Mouse (Mus musculus): ENCODE results near the gene Ajm1. TPM values are rescaled to one million over a fixed set of nuclear protein-coding genes. Genes with fewer than 3 reads are reported as not detected.
A peak's percentile ranks its signal among the peaks of the same experiment; 100 is the strongest.

Ajm1 gene
- total and polyA plus RNA-seq, 2 experiments from 2014 or later, result not detected

DNA sequence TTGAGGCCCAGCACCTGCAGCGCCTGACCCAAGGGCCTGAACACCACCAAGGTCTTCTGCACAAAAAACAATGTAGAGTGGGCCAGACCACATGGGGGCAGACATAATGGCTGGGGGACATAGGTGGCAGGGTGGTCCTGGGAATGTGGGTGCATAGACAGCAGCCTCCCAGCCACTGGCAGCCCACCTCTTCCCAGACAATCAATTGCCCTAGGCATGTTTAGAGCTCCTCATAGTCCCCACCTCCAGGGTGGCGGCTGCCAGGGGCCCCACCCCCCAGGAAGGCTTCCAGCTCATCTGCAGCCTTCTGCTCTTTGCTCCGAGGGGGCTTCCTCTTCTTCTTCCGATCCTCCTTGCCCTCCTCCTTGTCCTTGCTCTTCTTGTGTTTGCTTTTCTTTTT lies 2.0 kb upstream of the Ajm1 start:
- Histone ChIP-seq H3K4me1 (ENCODE audit: control insufficient read depth, insufficient read depth) (peaks cover 36% of the 10 kb centered on the region), H3K27me3 (ENCODE audit: control insufficient read depth, insufficient read depth, low read length) (peaks cover 28% of the 10 kb centered on the region), H3K27ac (ENCODE audit: low read depth) (no peak overlapping the region), H3K4me2 (ENCODE audit: low read depth, low read length) (no peak overlapping the region), H3K9ac (replicated peaks; ENCODE audit: low read depth, low read length) (no peak overlapping the region), H3K9me3 (replicated peaks; ENCODE audit: control insufficient read depth, low read length) (no peaks in the 10 kb centered on the region), H3K4me3 (ENCODE audit: low read depth, low read length) (no peak overlapping the region), H3K36me3 (replicated peaks; ENCODE audit: control insufficient read depth, insufficient read depth, low read length) (peaks cover 29% of the 10 kb centered on the region)
- DNase-seq (ENCODE audit: low spot score) (no peak), ATAC-seq (ENCODE audit: insufficient read depth, low read depth) (no peak)
- no peak for TF ChIP-seq EP300 (IDR thresholded peaks at IDR 0.05; ENCODE audit: low read depth)
- TF ChIP-seq CTCF (IDR thresholded peaks at IDR 0.05; ENCODE audit: low read depth), result no peak
- 59% methylated on average over 4 of the region's 4 CpGs for WGBS

DNA sequence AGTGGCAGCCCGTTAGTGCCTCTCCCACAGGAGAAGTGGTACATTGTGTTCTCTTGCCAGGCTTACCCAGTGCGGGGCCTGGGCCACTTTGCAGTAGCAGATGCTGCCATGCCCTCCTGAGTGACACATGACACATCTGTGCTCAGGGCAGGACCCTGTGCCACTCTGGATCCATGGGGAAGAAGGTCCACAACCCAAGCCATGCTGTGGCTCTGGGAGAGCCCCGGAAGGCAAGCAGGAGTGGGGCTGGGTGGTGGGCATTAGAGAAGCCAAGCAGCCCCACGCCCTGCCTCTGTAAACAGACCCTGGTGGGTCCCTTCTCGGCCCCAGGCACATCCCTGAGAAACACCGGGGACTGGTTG lies 1.5 kb upstream of the Ajm1 start:
- no peak overlapping the region for H3K4me3 ChIP-seq (ENCODE audit: low read depth, low read length)
- H3K27ac ChIP-seq (ENCODE audit: low read depth), result no peak overlapping the region
- H3K9me3 ChIP-seq (replicated peaks; ENCODE audit: control insufficient read depth, low read length), result no peaks in the 10 kb centered on the region
- H3K9ac ChIP-seq (replicated peaks; ENCODE audit: low read depth, low read length), result no peak overlapping the region
- peaks cover 36% of the 10 kb centered on the region for H3K4me1 ChIP-seq (ENCODE audit: control insufficient read depth, insufficient read depth)
- ATAC-seq (ENCODE audit: insufficient read depth, low read depth) (no peak), DNase-seq (ENCODE audit: low spot score) (no peak)
- 82% methylated on average over 6 of the region's 6 CpGs for WGBS
- no peak for TF ChIP-seq EP300 (IDR thresholded peaks at IDR 0.05; ENCODE audit: low read depth)
- H3K4me2 ChIP-seq (ENCODE audit: low read depth, low read length), result no peak overlapping the region
- peaks cover 33% of the 10 kb centered on the region for H3K27me3 ChIP-seq (ENCODE audit: control insufficient read depth, insufficient read depth, low read length)
- H3K36me3 ChIP-seq (replicated peaks; ENCODE audit: control insufficient read depth, insufficient read depth, low read length), result peaks cover 29% of the 10 kb centered on the region

DNA sequence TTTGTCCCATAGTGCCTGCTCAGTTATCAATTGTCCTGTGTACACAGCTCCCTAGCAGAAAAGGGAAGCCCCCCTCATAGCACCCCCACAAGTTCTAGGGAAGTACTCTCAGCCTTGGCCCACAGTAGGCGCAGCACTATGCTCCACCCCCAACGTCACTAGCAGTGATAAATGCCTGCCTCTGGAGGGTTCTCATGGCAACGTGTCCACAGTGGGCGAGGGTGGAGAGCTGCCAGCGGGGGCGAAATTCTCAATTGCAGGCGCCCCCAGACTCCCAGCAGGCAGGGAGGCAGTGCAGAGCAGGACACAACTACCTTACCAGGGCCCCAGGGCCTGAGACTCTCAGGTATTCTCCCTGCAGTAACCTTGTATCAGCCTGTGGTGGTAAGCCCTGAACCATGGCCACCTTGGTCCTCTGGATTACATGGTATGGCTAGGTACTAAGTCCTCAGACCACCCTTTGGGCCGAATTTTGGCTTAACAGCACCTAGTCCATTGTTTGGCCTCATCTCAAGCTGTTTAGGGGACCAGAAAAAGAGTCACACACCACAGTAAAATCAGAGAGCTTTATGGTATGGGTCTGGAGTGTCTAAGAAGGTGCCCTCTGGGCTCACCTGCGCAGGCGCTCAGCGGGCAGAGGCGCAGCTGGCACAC lies 1.0 kb upstream of the Ajm1 start:
- Histone ChIP-seq H3K27me3 (ENCODE audit: control insufficient read depth, insufficient read depth, low read length) (peaks cover 38% of the 10 kb centered on the region), H3K27ac (ENCODE audit: low read depth) (no peak overlapping the region), H3K4me2 (ENCODE audit: low read depth, low read length) (no peak overlapping the region), H3K9me3 (replicated peaks; ENCODE audit: control insufficient read depth, low read length) (no peaks in the 10 kb centered on the region), H3K4me1 (ENCODE audit: control insufficient read depth, insufficient read depth) (peaks cover 37% of the 10 kb centered on the region), H3K36me3 (replicated peaks; ENCODE audit: control insufficient read depth, insufficient read depth, low read length) (peaks cover 29% of the 10 kb centered on the region), H3K9ac (replicated peaks; ENCODE audit: low read depth, low read length) (no peak overlapping the region), H3K4me3 (ENCODE audit: low read depth, low read length) (no peak overlapping the region)
- 45% methylated on average over 12 of the region's 12 CpGs for WGBS
- DNase-seq (ENCODE audit: low spot score), result no peak
- peak; percentile 6; the same call in 1 of the 2 replicates for ATAC-seq (ENCODE audit: insufficient read depth, low read depth)
- TF ChIP-seq CTCF (IDR thresholded peaks at IDR 0.05; ENCODE audit: low read depth) (no peak), EP300 (IDR thresholded peaks at IDR 0.05; ENCODE audit: low read depth) (no peak)

GRCm38 (mm10) chr2:25581901-25582301 lies 344 bp upstream of the Ajm1 start:
- ATAC-seq (ENCODE audit: insufficient read depth, low read depth) (0 out of 2 replicates have a peak, but pooled peaks have one; percentile 0), DNase-seq (ENCODE audit: low spot score) (no peak)
- H3K4me3 ChIP-seq (ENCODE audit: low read depth, low read length), result no peak overlapping the region
- H3K9me3 ChIP-seq (replicated peaks; ENCODE audit: control insufficient read depth, low read length), result no peaks in the 10 kb centered on the region
- peaks cover 29% of the 10 kb centered on the region for H3K36me3 ChIP-seq (replicated peaks; ENCODE audit: control insufficient read depth, insufficient read depth, low read length)
- peaks cover 45% of the 10 kb centered on the region for H3K27me3 ChIP-seq (ENCODE audit: control insufficient read depth, insufficient read depth, low read length)
- peak overlapping the region; percentile 66 for H3K4me2 ChIP-seq (ENCODE audit: low read depth, low read length)
- H3K4me1 ChIP-seq (ENCODE audit: control insufficient read depth, insufficient read depth), result peaks cover 35% of the 10 kb centered on the region
- 20% methylated on average over 6 of the region's 6 CpGs for WGBS
- no peak overlapping the region for H3K27ac ChIP-seq (ENCODE audit: low read depth)
- TF ChIP-seq EP300 (IDR thresholded peaks at IDR 0.05; ENCODE audit: low read depth), result no peak
- no peak for TF ChIP-seq CTCF (IDR thresholded peaks at IDR 0.05; ENCODE audit: low read depth)
- H3K9ac ChIP-seq (replicated peaks; ENCODE audit: low read depth, low read length), result no peak overlapping the region

DNA sequence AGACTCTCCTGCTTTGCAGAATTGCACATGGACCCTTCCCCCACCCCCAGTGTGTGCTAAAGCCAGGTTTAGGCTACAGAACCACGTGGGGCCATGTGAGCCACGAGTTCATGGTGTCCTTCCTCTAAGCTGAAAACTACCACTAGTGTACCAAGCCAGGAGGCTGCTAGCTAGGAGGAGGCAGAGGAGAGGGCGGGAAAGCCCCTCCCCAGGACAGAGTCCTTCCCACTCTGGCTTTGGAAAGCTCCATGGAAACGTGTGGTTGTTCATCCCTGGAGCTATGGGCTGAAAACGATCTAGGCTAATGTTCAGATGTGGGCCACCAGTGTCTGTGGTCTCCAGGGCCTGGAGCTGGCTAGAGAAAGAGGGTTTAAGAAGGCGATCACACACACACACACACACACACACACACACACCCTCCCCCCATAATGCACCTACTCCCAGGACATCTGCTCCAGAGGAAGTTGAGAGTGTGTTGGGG lies 896 bp downstream of the Ajm1 start:
- Histone ChIP-seq H3K9me3 (replicated peaks; ENCODE audit: control insufficient read depth, low read length) (no peaks in the 10 kb centered on the region), H3K9ac (replicated peaks; ENCODE audit: low read depth, low read length) (no peak overlapping the region), H3K36me3 (replicated peaks; ENCODE audit: control insufficient read depth, insufficient read depth, low read length) (peaks cover 23% of the 10 kb centered on the region), H3K4me1 (ENCODE audit: control insufficient read depth, insufficient read depth) (peaks cover 35% of the 10 kb centered on the region), H3K4me3 (ENCODE audit: low read depth, low read length) (no peak overlapping the region), H3K27me3 (ENCODE audit: control insufficient read depth, insufficient read depth, low read length) (peaks cover 55% of the 10 kb centered on the region), H3K27ac (ENCODE audit: low read depth) (no peak overlapping the region), H3K4me2 (ENCODE audit: low read depth, low read length) (no peak overlapping the region)
- ATAC-seq (ENCODE audit: insufficient read depth, low read depth) (no peak), DNase-seq (ENCODE audit: low spot score) (no peak)
- TF ChIP-seq EP300 (IDR thresholded peaks at IDR 0.05; ENCODE audit: low read depth) (no peak), CTCF (IDR thresholded peaks at IDR 0.05; ENCODE audit: low read depth) (no peak)
- WGBS, result 43% methylated on average over 6 of the region's 6 CpGs
